In genomic region chr2:130839528-130839873, GRCm38 (mm10) we compare ENCODE assay signal across 8 mouse cellular contexts.
A peak's percentile ranks its signal among the peaks of the same experiment; 100 is the strongest.
DNase-seq lines count a peak whose midpoint lies in the region; ATAC-seq lines count a peak whose summit lies in the region.

No protein-coding gene starts in this region.

- H3K27me3 ChIP-seq in hindbrain, embryonic 12.5 days = no peaks in the 10 kb centered on the region
- H3K27me3 ChIP-seq in midbrain, embryonic 10.5 days (ENCODE audit: low read depth, poor library complexity, severe bottlenecking) = 0 out of 2 replicates have a peak, but pooled peaks cover 13% of the 10 kb centered on the region

- peak overlapping the region; percentile 92 for H3K4me3 ChIP-seq in hindbrain, embryonic 12.5 days
- H3K4me3 ChIP-seq in midbrain, embryonic 10.5 days = peak overlapping the region; percentile 98

- peak overlapping the region; percentile 96 for H3K9ac ChIP-seq in hindbrain, embryonic 12.5 days

- no peaks in the 10 kb centered on the region for H3K9me3 ChIP-seq in hindbrain, embryonic 12.5 days (replicated peaks)
- H3K9me3 ChIP-seq in midbrain, embryonic 10.5 days (replicated peaks) = no peaks in the 10 kb centered on the region

- H3K36me3 ChIP-seq in hindbrain, embryonic 12.5 days = peaks cover 21% of the 10 kb centered on the region
- H3K36me3 ChIP-seq in midbrain, embryonic 10.5 days = peaks cover 16% of the 10 kb centered on the region; the same call in 1 of the 2 replicates

- WGBS in hindbrain, embryonic 12.5 days = 0% methylated on average over 19 of the region's 19 CpGs
- under 1% methylated on average over 19 of the region's 19 CpGs for WGBS in midbrain, embryonic 10.5 days

- DNase-seq in embryo, embryonic 10.5 days (ENCODE audit: low spot score) = peak; percentile 74
- DNase-seq in embryo, embryonic 9.5 days (ENCODE audit: extremely low spot score) = no peak
- peak; percentile 68 for DNase-seq in retina, embryonic 14.5 days (ENCODE audit: low spot score)
- DNase-seq in retina, postnatal 1 day = no peak
- DNase-seq in midbrain, embryonic 10.5 days (ENCODE audit: low spot score) = no peak
- DNase-seq in urinary bladder, postnatal 36 days (ENCODE audit: low spot score in 2 of 2) = no peak
- DNase-seq in cerebellum, adult 18-20 months = no peak

- peak overlapping the region; percentile 71 for H3K4me2 ChIP-seq in hindbrain, embryonic 12.5 days (replicated peaks)

- peaks cover 24% of the 10 kb centered on the region for H3K4me1 ChIP-seq in hindbrain, embryonic 12.5 days
- peaks cover 25% of the 10 kb centered on the region for H3K4me1 ChIP-seq in midbrain, embryonic 10.5 days

- peak; percentile 65 for ATAC-seq in hindbrain, embryonic 12.5 days (ENCODE audit: low FRiP score)

- peak overlapping the region; percentile 99 for H3K27ac ChIP-seq in hindbrain, embryonic 12.5 days
- peak overlapping the region; percentile 95 for H3K27ac ChIP-seq in midbrain, embryonic 10.5 days (replicated peaks)

Comparison
In these comparisons a context has a peak if more than half of its experiments do, and no peak if none do; other contexts are left out.
1. DNase-seq: peak in embryo, embryonic 10.5 days (single experiment) and retina, embryonic 14.5 days (single experiment); none in embryo, embryonic 9.5 days (single experiment), retina, postnatal 1 day (single experiment), midbrain, embryonic 10.5 days (single experiment), urinary bladder, postnatal 36 days (0 of 2) and cerebellum, adult 18-20 months (0 of 2).